Mouse (Mus musculus) thymus, postnatal 36 days (tissue): ENCODE measurements around the gene Elp1.
A peak's percentile ranks its signal among the peaks of the same experiment; 100 is the strongest.

Source experiments
- DNase-seq, 2 experiments: peaks; one replicate each; pipeline ENCODE4 v3.0.0; 2022; ENCODE audit warnings: mixed read lengths in 2 of 2

The Elp1 gene

GRCm38 (mm10) chr4:56801907-56802668 is at the start of gene Elp1, which contains the start of gene Fam206a:
Gene Elp1, minus strand, starts transcription at chr4:56802331.
Gene Fam206a, plus strand, starts transcription at chr4:56802345.
- peak; percentile 93 to 96 for DNase-seq

- no peak for DNase-seq
Measured at GRCm38 (mm10) chr4:56850724-56851123, 48.6 kb upstream of the Elp1 start.

- DNase-seq = no peak
Measured at GRCm38 (mm10) chr4:56848044-56848443, 45.9 kb upstream of the Elp1 start.

DNA sequence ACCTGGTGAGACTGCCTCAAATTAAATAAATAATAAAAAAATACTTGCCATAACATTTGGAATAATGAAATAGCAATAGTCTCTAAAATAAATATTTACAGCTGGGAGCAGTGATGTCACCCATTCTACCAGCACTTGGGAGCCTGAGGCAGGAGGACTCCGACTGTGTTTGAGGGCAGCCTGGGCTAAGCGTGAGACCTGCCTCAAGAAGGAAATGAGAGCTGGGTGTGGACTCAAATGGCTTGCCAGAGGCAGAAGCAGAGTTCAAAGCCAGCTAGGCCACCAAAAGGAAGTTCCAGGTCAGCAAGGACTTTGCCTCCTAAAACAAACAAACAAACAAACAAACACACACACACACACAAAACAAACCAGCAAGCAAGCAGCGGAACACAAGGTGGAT is 45.3 kb upstream of the Elp1 start:
- no peak for DNase-seq

DNA sequence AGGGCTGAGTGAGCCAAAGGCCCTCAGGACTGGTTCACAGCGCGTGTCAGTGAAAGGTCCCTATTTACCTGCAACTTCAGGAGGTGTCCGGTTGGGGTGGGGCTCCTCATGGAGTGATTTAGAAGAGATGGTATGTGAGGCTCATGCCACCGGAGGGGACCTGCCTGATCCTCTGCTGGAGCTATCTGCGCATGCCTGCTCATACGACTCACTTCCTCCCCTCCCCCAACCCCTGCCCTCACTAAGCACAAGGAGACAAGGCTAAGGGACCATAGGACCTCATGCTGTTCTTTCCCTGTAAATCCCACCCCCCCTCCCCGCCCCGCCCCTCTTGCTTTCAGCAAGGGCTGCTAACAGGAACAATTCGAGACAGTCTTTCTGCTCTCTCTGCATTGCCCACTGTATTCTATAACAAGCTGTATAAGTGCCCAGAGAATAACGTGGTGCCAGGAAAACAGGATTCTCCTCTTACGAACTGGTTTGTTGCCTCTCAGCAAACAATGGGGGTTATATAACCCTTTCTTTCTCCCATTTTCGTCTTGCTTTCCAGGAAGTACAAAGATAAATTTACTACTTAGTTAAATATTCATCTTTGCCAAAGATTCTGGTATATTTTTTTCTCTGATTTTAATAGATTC is 43.9 kb upstream of the Elp1 start:
- no peak for DNase-seq

- DNase-seq = no peak
Measured at GRCm38 (mm10) chr4:56844911-56845310, 42.8 kb upstream of the Elp1 start.

DNA sequence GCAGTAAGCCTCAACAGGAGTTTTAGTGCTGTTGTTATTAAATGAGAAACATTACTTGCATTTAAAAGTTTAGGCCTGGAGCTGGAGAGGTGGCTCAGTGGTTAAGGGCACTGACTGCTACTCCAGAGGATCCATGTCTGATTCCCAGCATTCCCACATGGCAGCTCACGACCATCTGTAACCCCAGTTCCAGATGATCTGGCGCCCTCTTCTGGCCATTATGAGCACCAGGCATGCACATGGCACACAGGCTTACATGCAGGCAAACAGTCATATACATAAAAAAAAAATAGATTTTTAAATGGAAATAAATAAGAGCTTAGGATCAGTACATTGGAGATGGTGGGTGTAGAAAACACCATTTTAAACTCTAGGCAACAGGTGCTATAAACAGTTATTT is 41.8 kb upstream of the Elp1 start:
- DNase-seq = no peak

GRCm38 (mm10) chr4:56842501-56842900 is 40.4 kb upstream of the Elp1 start:
- DNase-seq = no peak

GRCm38 (mm10) chr4:56840297-56840696 is 38.2 kb upstream of the Elp1 start:
- no peak for DNase-seq

DNA sequence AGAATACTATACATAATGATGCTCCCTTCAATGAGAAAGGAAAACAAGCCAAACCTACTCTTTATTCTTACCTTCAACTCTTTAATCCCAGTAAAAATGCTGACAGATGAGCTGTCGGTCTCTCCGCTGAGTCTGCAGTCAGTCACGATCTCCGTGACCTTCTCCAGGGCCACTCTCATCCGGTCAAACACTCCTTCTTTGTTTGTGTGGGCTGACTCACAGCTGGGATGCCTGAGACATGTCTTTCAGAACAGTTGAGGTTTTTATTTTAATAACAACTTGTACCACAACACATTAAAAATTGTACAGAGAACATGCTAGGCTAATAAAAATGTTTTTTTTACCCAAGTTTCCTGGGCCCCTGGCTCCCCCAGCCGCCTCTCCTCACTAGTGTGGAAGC is 35.5 kb upstream of the Elp1 start:
- DNase-seq = no peak

DNA sequence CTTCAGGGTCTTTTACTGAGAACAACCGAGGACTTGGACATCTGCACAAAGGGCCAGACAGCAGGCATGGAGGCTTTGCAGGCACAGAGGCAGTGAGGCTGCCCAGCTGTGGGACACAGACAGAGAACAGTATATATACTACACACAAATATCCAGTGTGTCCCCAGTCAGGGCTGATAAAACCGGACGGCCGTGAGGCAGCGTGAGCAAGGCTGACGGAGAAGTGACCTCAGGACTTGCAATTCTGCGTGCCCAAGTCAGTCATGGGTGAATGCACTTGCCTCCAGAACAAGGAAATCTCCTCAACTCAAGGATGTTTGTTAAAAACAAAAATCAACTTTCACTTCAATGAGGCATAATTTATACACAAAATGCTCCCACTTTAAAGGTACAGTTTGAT is 29.9 kb upstream of the Elp1 start:
- DNase-seq = no peak

- DNase-seq = no peak
Measured at GRCm38 (mm10) chr4:56831013-56831609, 29.0 kb upstream of the Elp1 start.

DNA sequence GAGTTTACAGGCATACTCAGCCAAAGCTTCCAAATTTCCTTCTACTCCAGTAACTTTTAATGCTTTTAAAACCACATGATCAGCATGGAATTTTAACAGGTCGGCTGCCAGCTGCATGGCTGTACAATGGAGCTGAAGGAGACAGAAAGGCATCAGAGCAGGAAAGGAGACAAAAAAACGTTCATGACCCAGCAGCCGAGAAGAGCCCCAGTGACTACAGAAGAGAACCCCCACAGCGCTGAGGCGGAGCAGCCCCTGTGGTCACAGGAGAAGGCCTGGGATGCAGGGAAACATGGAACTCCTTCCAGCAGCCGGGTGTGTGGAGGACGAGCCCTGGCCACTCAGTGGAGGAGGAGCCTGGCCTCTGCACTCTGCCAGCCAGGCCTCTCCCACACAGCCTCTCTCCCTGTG is 27.4 kb upstream of the Elp1 start:
- DNase-seq = no peak

GRCm38 (mm10) chr4:56828932-56829331 is 26.8 kb upstream of the Elp1 start:
- no peak for DNase-seq

GRCm38 (mm10) chr4:56824231-56824630 is 22.1 kb upstream of the Elp1 start:
- DNase-seq = no peak

DNA sequence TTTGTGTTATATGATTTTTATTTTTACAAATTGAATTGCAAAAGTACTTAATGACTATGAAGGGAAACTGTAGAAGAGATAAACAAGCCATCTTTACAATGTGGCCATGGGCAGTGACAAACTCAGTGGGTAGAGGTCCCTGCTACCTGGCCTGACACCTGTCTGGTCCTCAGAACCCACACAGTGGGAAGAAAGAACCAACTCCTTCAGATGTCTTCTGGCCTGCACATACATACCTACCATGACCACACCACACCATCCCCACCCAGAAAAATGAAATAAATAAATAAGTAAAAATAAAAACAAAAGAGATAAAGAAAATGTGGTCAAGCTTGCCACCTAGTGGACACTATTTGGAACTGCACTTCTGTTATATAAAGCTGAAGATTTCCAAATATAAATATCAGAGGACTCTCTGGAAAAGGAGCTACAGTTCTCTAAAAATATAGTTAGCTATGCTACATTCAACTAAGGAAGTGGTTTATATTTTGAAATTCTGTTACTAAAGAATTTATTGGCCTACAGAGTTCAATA is 18.0 kb upstream of the Elp1 start:
- no peak for DNase-seq

- DNase-seq = no peak
Measured at GRCm38 (mm10) chr4:56815131-56815530, 13.0 kb upstream of the Elp1 start.

GRCm38 (mm10) chr4:56812096-56812495 is 10.0 kb upstream of the Elp1 start:
- DNase-seq = no peak

DNA sequence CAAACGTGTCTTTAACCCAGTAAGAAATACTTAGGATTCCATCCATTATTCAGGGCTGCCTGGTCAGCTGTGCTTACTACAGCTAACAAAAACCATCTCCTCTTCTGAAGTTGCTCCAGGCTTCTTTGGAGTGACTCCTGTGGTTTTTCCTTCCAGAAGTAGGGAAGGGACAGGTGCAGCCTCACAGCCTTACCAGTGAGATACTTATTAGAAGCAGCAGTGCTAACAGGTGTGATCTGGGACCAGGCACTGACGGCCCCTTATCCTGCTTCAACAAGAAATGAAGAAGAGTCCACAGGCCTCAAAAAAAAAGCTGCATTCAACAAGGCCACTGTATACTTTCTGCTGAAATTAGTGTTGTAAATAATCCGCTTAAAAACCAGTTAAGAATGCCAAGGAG is 9.5 kb upstream of the Elp1 start:
- no peak for DNase-seq

DNA sequence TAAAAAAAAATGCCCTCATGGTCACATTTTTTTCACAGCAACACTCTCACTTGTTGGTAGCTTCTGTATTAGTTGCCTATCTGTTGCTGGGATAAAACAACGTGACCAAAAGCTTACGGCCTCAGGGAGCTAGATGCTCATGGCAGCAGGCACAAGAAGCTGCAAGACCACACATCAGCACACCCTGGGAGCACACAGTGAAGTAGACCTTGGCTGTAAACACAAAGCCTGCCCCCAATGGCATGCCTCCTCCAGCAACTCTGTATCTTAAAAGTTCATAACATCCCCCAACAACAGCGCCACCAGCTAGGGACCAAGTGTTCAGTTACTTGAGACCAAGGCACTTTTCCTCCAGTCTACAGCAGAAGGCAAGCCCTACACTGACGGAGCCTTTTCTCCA is 6.9 kb upstream of the Elp1 start:
- no peak for DNase-seq

GRCm38 (mm10) chr4:56802669-56803150 is 579 bp upstream of the Elp1 start:
- DNase-seq = no peak

GRCm38 (mm10) chr4:56791373-56791772 is 10.8 kb downstream of the Elp1 start:
- DNase-seq = no peak

DNA sequence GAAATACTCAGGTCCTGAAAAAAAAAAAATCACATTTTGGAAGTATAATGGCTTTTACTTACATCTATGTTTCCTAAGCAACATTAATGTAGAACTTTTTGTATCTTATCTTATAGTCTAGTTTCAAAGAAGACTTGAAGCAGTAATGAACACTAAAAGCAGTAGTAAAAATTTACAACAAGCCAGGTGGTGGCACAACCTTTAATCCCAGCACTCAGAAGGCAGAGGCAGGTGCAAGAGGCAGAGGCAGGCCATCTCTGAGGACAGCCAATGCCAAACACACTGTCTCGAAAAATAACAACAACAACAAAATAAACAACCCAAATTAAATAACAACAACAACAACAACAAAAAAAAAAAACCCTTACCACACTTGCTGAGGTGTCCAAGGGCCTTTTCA is 31.1 kb downstream of the Elp1 start:
- DNase-seq = no peak

- no peak for DNase-seq
Measured at GRCm38 (mm10) chr4:56768913-56769312, 33.2 kb downstream of the Elp1 start.
